Mouse (Mus musculus) midbrain, embryonic 15.5 days (tissue): Measurements from ENCODE around the gene Klf2. TPM values are rescaled to one million over a fixed set of nuclear protein-coding genes. Genes with fewer than 3 reads are reported as not detected.

ENCODE experiments used
- ATAC-seq: fragments of 200-750 bp; cut with Nextera tagmentation; replicated peaks from 2 replicates; pipeline ENCODE4 v1.8.0; 2017; ENCODE audit warnings: moderate TSS enrichment
- H3K27ac ChIP-seq: fragments of 300-500 bp; sonication (generic); 2 replicates; pipeline ENCODE4 v1.5.1; 2015; ENCODE audit warnings: mild to moderate bottlenecking, inconsistent platforms
- H3K27me3 ChIP-seq: fragments of 300-500 bp; sonication (generic); replicated peaks from 2 replicates; pipeline ENCODE4 v1.6.1; 2015; ENCODE audit warnings: inconsistent platforms
- H3K36me3 ChIP-seq: fragments of 300-500 bp; sonication (generic); replicated peaks from 2 replicates; pipeline ENCODE4 v1.6.1; 2015; ENCODE audit warnings: inconsistent platforms
- H3K4me1 ChIP-seq: fragments of 300-500 bp; sonication (generic); 2 replicates; pipeline ENCODE4 v1.6.1; 2015; ENCODE audit warnings: inconsistent platforms
- H3K4me2 ChIP-seq: fragments of 300-500 bp; sonication (generic); 2 replicates; pipeline ENCODE4 v1.6.1; 2015; ENCODE audit warnings: inconsistent platforms, mild to moderate bottlenecking, moderate library complexity
- H3K4me3 ChIP-seq: fragments of 300-500 bp; sonication (generic); 2 replicates; pipeline ENCODE4 v1.5.1; 2015; ENCODE audit warnings: mild to moderate bottlenecking, inconsistent platforms
- H3K9ac ChIP-seq: fragments of 300-500 bp; sonication (generic); 2 replicates; pipeline ENCODE4 v1.6.1; 2015; ENCODE audit warnings: mild to moderate bottlenecking, inconsistent platforms
- H3K9me3 ChIP-seq: fragments of 300-500 bp; sonication (generic); 2 replicates; pipeline ENCODE4 v1.6.1; 2016; ENCODE audit warnings: inconsistent platforms
- WGBS: fragments of 180-500 bp; shearing (Covaris S2); methylation state at CpG from one replicate; pipeline ENCODE4 v1.1.7; 2015; ENCODE audit warnings: mixed read lengths; 5-methylcytosine and 5-hydroxymethylcytosine counted together
- polyA plus RNA-seq: library from polyadenylated mRNA; unstranded; fragments of >200 nt; fragmentation: Nextera tagmentation; extraction: Ambion mirVana; gene quantifications from 2 replicates; pipeline ENCODE4 v1.2.1, GENCODE M21; 2015

The Klf2 gene
- 4.7 and 5.4 TPM in 2 replicates for polyA plus RNA-seq

DNA sequence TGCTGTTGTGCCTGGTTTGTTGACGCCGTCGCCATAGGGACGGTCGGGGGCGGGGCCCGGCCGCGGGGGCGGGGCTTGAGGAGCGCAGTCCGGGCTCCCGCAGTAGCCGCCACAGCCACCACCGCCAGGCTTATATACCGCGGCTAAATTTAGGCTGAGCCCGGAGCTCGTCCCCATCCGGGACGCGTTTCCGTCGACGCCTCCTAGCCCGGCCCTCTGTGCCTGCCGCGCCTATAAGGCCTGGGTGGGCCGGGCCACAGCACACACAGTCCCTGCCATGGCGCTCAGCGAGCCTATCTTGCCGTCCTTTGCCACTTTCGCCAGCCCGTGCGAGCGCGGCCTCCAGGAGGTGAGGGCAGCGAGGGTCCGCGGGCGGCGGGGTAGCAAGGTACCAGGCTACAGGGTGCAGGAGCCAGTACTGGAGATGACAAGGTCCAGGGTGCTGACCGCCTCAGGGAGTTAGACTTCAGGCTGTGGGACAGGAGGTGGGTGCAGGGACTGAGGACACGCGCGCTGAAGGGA lies at the start of gene Klf2:
Klf2 (plus strand) TSS at position 233 of the 522 bp plus-strand sequence.
- Histone ChIP-seq H3K4me2 (peak within 1 kb of the TSS; percentile 81), H3K36me3 (no peaks in the 10 kb centered on the region), H3K27ac (no peak within 1 kb of the TSS), H3K9ac (peak within 1 kb of the TSS; percentile 41), H3K4me3 (peak within 1 kb of the TSS; percentile 50), H3K27me3 (peaks cover 41% of the 10 kb centered on the region), H3K9me3 (no peaks in the 10 kb centered on the region), H3K4me1 (peaks cover 22% of the 10 kb centered on the region)
- WGBS: under 1% methylated on average over 45 of the region's 46 CpGs
- ATAC-seq: peak; percentile 93

GRCm38 (mm10) chr8:72270606-72271005 lies 48.2 kb upstream of the Klf2 start:
- WGBS: 86% methylated on average over 12 of the region's 12 CpGs

GRCm38 (mm10) chr8:72271051-72271660 lies 47.7 kb upstream of the Klf2 start:
- no peaks in the 10 kb centered on the region for H3K9me3 ChIP-seq
- H3K4me3 ChIP-seq: no peak overlapping the region
- no peak overlapping the region for H3K27ac ChIP-seq
- H3K27me3 ChIP-seq: no peaks in the 10 kb centered on the region
- no peaks in the 10 kb centered on the region for H3K4me1 ChIP-seq
- H3K4me2 ChIP-seq: no peak overlapping the region
- no peak overlapping the region for H3K9ac ChIP-seq
- WGBS: 73% methylated on average over 11 of the region's 11 CpGs
- no peak for ATAC-seq
- H3K36me3 ChIP-seq: no peaks in the 10 kb centered on the region

More at GRCm38 (mm10) chr8:72270606-72271005, 48.2 kb upstream of the Klf2 start:
- Histone ChIP-seq H3K36me3 (no peaks in the 10 kb centered on the region), H3K9ac (no peak overlapping the region), H3K9me3 (no peaks in the 10 kb centered on the region), H3K27ac (no peak overlapping the region), H3K4me3 (no peak overlapping the region), H3K4me1 (no peaks in the 10 kb centered on the region), H3K27me3 (no peaks in the 10 kb centered on the region), H3K4me2 (no peak overlapping the region)
- ATAC-seq: no peak

GRCm38 (mm10) chr8:72271691-72272090 lies 47.1 kb upstream of the Klf2 start:
- 68% methylated on average over 3 of the region's 3 CpGs for WGBS

DNA sequence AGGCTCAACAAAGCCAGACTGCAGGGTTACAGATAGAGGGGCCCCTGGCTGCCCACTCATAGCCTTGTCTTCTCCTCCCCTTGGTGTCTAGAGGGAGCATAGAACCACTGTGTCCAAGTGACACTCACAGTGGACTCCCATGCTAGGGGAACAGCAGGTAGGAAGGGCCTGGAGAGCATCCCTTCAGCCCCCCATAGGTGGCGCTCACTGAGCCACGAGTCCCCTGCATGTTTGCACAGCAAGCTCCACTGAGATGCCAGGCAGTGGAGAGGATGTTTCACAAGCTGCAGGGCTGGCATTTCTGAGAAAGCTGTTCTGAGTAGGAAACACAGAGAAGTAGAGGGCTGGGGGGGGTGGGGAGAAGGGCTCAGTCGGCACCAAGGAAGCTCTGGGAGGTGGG lies 46.5 kb upstream of the Klf2 start:
- Histone ChIP-seq H3K9ac (no peak overlapping the region), H3K27me3 (no peaks in the 10 kb centered on the region), H3K4me3 (no peak overlapping the region), H3K27ac (no peak overlapping the region), H3K4me2 (no peak overlapping the region), H3K4me1 (no peaks in the 10 kb centered on the region), H3K36me3 (no peaks in the 10 kb centered on the region), H3K9me3 (no peaks in the 10 kb centered on the region)
- WGBS: 9% methylated on average over 3 of the region's 3 CpGs
- ATAC-seq: no peak; the same call in 1 of the 2 replicates

More at GRCm38 (mm10) chr8:72271691-72272090, 47.1 kb upstream of the Klf2 start:
- Histone ChIP-seq H3K36me3 (no peaks in the 10 kb centered on the region), H3K4me3 (no peak overlapping the region), H3K4me2 (no peak overlapping the region), H3K27ac (no peak overlapping the region), H3K9me3 (no peaks in the 10 kb centered on the region), H3K27me3 (no peaks in the 10 kb centered on the region), H3K4me1 (no peaks in the 10 kb centered on the region), H3K9ac (no peak overlapping the region)
- no peak for ATAC-seq

DNA sequence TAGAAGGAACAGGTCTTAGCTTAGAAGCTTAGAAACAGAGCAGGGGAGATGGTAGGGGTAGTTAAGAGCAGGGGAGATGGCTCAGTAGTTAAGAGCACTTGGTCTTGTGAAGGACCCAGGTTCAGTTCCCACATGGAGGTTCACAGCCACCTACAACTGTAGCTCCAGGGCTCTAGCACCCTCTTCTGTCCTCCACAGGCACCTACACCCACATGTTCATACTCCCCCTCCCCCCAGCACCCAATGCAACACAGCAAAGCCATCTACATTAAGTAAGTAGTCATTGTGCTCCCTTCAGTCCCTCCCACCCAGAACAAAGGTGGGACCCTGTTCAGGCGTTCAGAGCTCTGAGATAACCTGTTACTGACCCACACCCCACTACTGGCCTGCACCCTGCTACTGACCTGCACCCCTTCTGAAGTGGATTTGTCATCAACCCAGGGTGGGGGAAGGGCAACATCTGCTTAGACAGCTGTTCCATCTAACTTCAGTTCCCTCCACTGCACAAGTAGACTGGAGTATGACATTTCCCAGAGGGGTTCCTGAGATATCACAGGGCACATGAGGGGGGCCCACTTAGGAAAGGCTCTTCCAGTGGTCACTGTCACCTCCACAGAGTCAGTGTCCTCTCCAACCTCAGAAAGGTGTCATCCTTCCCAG lies 45.6 kb upstream of the Klf2 start:
- Histone ChIP-seq H3K27me3 (no peaks in the 10 kb centered on the region), H3K4me2 (no peak overlapping the region), H3K9me3 (no peaks in the 10 kb centered on the region), H3K36me3 (no peaks in the 10 kb centered on the region), H3K4me1 (no peaks in the 10 kb centered on the region), H3K27ac (no peak overlapping the region), H3K4me3 (no peak overlapping the region), H3K9ac (no peak overlapping the region)
- WGBS: 61% methylated on average over 1 of the region's 1 CpGs
- ATAC-seq: no peak

DNA sequence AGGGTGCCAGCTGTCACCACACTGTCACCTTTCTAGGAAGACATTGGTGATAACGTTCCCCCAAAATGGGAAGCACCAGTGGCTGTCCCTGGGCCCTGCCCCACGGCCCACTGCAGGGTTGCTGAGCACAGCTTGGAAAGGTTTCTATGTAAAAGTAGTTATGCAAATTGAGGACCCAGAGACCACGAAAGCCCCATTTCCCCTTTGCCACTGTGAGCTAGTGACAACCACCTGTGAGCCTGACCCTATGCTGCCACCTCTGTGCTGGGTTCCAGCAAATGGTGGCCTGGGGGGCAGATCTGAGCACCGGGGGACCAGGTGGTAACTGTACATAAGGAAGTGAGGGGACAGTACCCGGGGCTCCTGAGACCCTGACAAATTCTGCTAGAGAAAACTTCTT lies 45.0 kb upstream of the Klf2 start:
- Histone ChIP-seq H3K9me3 (no peaks in the 10 kb centered on the region), H3K4me1 (no peaks in the 10 kb centered on the region), H3K36me3 (no peaks in the 10 kb centered on the region), H3K27ac (no peak overlapping the region), H3K4me3 (no peak overlapping the region), H3K9ac (no peak overlapping the region), H3K27me3 (no peaks in the 10 kb centered on the region), H3K4me2 (no peak overlapping the region)
- no peak for ATAC-seq
- 77% methylated on average over 5 of the region's 5 CpGs for WGBS

- H3K27me3 ChIP-seq: no peaks in the 10 kb centered on the region
- no peak for ATAC-seq
- H3K4me3 ChIP-seq: no peak overlapping the region
- H3K9me3 ChIP-seq: no peaks in the 10 kb centered on the region
- no peak overlapping the region for H3K9ac ChIP-seq
- H3K4me2 ChIP-seq: no peak overlapping the region
- no peaks in the 10 kb centered on the region for H3K4me1 ChIP-seq
- 89% methylated on average over 3 of the region's 3 CpGs for WGBS
- no peak overlapping the region for H3K27ac ChIP-seq
- H3K36me3 ChIP-seq: no peaks in the 10 kb centered on the region
Measured at GRCm38 (mm10) chr8:72277244-72277643, 41.6 kb upstream of the Klf2 start.

DNA sequence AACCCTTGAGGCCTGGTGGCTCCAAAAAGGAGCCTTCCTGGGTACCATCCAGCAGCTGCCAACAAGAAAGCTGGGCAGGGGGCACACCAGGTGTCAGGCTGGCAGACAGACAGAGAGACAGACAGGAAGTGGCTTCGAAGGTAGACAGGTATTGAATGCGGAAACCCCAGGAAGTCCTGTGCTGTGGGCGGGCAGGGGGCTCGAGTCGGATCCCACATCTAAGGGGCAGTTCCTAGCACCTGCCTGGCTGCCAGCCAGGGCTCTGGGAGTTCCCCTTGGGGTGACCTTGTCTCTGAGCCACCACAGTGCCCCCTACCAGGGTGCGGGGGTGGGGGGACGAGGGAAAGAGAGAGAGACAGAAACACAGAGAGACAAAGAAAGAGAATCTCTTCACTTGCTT lies 39.7 kb upstream of the Klf2 start:
- Histone ChIP-seq H3K9me3 (no peaks in the 10 kb centered on the region), H3K36me3 (no peaks in the 10 kb centered on the region), H3K9ac (no peak overlapping the region), H3K4me3 (no peak overlapping the region), H3K4me1 (no peaks in the 10 kb centered on the region), H3K27ac (no peak overlapping the region), H3K27me3 (no peaks in the 10 kb centered on the region), H3K4me2 (no peak overlapping the region)
- WGBS: 77% methylated on average over 7 of the region's 7 CpGs
- no peak for ATAC-seq

- H3K4me1 ChIP-seq: no peaks in the 10 kb centered on the region
- no peaks in the 10 kb centered on the region for H3K27me3 ChIP-seq
- H3K36me3 ChIP-seq: no peaks in the 10 kb centered on the region
- no peaks in the 10 kb centered on the region for H3K9me3 ChIP-seq
- H3K9ac ChIP-seq: no peak overlapping the region
- 38% methylated on average over 3 of the region's 3 CpGs for WGBS
- H3K27ac ChIP-seq: no peak overlapping the region
- H3K4me2 ChIP-seq: no peak overlapping the region
- ATAC-seq: no peak
- no peak overlapping the region for H3K4me3 ChIP-seq
Measured at GRCm38 (mm10) chr8:72281634-72282033, 37.2 kb upstream of the Klf2 start.

GRCm38 (mm10) chr8:72285285-72285684 lies 33.5 kb upstream of the Klf2 start:
- Histone ChIP-seq H3K4me1 (no peaks in the 10 kb centered on the region), H3K36me3 (no peaks in the 10 kb centered on the region), H3K9ac (no peak overlapping the region), H3K4me3 (no peak overlapping the region), H3K9me3 (no peaks in the 10 kb centered on the region), H3K27ac (no peak overlapping the region), H3K4me2 (no peak overlapping the region), H3K27me3 (no peaks in the 10 kb centered on the region)
- 84% methylated on average over 4 of the region's 4 CpGs for WGBS
- no peak for ATAC-seq

DNA sequence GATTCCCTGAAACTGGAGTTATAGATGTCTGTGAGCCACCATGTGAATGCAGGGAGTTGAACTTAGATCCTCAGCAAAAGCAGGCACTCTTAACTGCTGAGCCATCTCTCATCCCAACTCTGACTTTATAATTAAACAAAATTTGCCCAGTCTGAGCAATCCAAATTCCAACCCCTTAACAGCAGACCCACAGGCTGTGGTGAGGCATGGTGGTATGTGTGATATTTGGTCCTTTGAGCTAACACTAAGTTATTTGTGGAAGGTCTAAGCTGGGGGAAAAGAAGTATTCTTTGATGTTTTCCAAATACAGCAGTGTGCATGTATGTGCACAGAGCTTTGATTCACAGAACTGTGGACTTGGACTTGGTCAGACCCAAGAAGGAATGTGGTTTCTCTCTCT lies 29.8 kb upstream of the Klf2 start:
- H3K36me3 ChIP-seq: no peaks in the 10 kb centered on the region
- H3K4me2 ChIP-seq: no peak overlapping the region
- no peaks in the 10 kb centered on the region for H3K27me3 ChIP-seq
- H3K4me1 ChIP-seq: no peaks in the 10 kb centered on the region
- H3K27ac ChIP-seq: no peak overlapping the region
- H3K9me3 ChIP-seq: no peaks in the 10 kb centered on the region
- H3K9ac ChIP-seq: no peak overlapping the region
- no peak overlapping the region for H3K4me3 ChIP-seq
- no peak for ATAC-seq

GRCm38 (mm10) chr8:72291104-72291503 lies 27.7 kb upstream of the Klf2 start:
- no peak overlapping the region for H3K9ac ChIP-seq
- H3K4me3 ChIP-seq: no peak overlapping the region
- no peaks in the 10 kb centered on the region for H3K9me3 ChIP-seq
- no peak overlapping the region for H3K4me2 ChIP-seq
- WGBS: 70% methylated on average over 2 of the region's 2 CpGs
- H3K36me3 ChIP-seq: no peaks in the 10 kb centered on the region
- H3K27me3 ChIP-seq: no peaks in the 10 kb centered on the region
- no peak overlapping the region for H3K27ac ChIP-seq
- H3K4me1 ChIP-seq: no peaks in the 10 kb centered on the region
- ATAC-seq: no peak
